Mouse (Mus musculus) kidney, adult 11 months (tissue): ENCODE results near the gene Btbd11.

Experiments
- DNase-seq: peaks from one replicate; pipeline ENCODE4 v3.0.0; 2022

Btbd11 gene

DNA sequence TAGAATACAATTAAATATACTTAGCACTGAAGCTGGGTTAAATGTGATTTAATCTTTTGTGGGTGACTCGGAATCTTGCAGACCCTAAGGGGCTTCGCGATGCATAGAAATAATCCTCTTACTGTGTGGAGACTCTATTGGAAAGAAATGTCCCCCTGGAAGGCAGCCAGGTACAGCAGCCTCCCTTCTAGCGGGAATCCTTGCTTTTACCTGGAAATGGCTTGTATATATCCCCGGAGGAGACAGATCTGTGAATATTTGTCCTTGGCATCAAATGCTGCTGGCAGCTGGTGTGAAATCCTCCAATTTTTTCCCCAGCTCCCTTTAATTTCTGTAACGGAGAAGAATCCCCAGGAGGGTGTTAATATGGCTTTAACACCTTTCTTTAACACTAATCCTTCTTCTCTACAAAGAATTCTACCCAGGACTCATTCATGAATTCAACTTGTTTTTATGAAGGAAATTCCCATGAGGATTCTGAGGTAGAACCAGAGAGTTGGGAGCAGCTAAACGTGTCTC, 146.6 kb downstream of the Btbd11 start:
- DNase-seq, result no peak

DNA sequence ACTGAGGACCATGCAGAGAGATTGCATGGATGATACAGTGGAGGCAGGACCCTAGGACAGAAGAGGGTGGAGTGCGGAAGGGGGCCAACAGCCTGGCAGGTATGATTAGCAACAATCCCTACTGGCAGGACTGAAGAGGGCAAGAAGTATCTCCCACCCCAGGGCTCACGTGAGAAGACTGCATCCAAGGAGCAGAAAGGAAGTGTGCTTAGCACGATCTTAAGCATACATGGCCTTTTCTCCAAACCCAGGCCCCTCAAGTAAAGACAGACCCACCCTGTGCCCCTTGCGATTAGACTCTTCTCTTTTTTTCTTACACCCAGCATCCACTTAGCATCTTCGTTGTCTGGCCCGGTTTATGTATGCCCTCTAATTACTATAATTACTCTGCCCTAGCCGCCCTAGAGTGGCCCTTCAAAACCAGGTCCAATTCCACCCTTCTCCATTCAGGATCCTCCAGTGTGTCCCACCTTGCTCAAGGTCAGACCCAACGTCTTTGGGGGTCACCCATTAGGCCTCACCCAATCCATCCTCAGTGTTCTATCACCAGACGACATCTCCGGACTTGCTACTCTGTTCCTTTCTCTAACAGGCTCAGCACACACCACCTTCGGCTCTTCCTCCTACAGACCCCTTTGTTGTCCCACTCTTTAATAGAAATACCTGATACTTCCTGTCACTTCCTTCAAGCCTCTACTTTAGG, 151.6 kb downstream of the Btbd11 start:
- no peak for DNase-seq

DNA sequence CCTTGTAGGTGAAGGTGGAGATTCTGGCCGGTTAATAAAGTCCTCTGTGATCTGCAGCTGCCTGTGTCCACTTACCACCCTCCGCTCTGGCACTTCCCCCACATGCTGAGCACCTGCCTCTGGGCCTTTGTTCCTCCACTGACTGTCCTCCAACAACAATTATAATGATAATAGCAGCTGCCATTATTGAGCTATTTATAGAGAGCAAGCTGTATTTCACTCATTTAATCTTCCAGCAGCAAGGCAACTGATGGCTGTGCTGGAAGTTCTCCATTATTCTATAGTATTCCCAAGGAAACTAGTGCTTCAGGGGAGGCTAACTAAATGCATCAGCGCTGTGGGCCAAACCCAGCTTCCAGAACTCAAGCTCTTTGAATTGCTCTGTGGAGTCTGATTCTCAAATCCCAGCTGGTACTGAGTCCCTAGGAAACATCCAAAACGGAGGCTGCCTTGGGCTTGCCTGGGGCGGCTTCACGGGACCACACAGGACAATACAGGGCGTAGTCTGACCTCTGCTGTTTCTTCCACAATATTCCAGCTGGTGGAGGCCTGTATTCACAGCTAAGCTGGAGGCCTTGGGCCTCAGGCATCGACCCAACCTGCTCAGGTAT, 153.0 kb downstream of the Btbd11 start:
- DNase-seq, result no peak

DNA sequence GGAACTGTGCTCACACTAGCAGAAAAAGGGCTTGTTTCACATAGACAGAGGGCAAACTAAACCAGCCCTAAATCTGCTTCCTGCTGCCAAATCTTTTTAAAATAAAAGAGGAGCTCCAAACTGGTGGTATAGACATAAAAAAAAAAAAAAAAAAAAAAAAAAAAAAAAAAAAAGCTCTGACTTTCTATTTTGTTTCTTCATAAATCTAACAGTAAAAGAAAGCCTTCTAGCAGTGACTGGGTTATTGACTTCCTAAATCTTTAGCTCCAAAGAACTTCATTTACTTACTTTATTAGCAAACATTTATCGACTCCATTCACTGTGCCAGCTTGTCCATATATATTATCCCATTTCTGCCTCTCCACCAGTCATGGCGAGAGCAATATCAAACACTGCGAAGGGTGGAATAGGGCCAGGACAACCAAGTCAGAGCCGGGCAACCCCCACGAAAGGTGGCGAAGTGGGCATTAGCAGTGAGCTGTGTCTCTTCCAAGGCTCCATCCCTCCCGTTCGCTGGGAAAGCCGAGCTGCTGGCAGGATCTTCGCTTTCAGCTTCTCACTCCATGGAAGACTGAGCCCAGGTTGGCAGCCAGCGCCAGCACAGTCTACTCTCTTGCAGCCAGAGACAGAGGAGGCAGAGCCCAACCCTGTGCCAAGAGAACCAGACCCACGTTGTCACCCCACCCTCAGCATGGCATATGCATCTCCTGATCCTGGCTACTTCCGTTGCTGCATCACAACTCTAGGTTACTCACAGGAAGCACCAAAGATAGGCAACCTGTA, 153.9 kb downstream of the Btbd11 start:
- DNase-seq, result no peak

DNA sequence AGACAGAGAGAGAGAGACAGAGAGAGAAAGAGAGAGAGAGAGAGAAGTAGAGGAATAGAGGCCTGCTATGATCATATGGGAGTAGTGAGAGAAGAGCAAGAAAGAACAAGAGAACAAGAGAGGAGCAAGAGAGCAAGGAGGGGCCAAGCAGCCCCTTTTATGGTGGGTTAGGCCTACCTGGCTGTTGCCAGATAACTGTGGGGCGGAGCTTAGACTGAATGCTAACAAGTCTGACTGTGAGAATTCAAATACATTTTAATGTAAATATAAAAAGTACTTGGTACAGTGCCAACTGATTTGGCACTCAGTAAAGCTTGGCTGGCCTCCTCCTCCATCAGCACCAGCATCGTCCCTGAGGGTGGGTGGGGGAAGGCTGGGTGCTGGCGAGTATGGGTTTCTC, 154.9 kb downstream of the Btbd11 start:
- DNase-seq, result no peak

DNA sequence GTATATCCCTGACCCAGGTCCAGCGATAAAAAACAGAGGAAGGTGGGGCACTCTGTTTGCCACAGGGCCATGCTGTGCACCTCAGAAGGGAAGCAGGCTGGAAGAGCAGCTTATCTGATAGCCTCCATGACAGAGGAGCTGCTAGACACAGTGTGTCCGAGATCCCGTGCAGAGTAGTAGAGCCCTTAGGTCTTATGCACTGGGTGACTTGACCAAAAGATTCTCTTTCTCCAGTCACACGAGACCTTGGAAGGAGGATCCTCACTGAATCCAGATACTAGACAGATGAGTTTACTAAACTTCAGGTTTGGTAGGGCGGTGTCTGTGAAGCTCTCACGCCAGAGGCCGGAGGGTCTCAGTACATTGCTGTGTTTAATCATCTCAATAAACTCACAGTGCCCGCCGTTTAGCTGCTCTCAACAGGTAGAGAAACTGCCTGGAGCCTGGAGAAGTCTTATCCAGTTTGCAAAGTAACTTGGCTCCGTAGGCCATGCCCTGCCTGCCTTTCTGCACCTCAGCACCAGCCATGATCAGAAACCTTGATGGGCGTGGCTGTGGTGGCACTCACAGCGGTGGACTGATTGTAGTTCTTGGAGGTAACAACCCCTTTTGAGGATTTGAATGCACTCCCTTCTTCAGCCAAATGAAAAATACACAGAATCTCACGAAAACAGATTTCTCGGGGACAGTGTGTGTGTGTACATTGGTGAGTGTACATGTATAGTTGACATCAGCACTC, 155.4 kb downstream of the Btbd11 start:
- DNase-seq, result no peak

DNA sequence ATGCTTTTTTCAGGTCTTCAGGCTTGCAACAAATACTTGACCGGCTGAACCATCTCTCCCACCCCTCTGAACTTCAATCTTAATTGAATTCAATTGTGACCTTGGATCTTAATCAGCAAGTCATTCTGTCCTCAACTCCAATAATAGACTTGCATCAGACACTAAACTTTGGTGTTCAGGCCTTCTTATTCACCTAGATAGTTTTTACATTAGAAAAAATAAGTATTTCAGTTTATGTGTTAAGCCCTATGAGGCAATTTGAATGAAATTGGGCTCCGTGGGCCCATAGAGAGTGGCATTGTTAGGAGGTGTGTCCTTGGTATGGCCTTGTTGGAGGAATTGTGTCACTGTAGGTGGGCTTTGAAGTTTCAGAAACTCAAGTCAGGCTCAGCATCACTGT, 156.7 kb downstream of the Btbd11 start:
- no peak for DNase-seq

DNA sequence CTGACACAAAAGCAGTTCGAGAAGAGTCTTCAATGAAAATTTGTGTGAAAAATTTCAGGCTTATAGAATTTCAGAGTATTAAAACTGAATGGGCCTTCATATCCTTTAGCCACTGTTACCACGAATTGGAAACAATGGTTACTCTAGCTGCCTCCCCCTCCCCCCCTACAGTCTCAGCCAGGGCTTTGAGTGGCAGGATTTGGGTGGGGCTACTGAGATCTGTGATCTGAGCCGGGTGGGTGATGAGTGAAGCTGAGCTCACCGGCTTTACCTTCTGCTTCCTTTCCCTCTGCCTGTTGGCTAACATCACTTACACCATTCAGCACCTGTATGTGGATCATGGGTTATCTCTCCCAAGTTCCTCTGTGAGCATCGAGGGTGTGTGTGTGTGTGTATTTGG, 158.4 kb downstream of the Btbd11 start:
- no peak for DNase-seq

DNA sequence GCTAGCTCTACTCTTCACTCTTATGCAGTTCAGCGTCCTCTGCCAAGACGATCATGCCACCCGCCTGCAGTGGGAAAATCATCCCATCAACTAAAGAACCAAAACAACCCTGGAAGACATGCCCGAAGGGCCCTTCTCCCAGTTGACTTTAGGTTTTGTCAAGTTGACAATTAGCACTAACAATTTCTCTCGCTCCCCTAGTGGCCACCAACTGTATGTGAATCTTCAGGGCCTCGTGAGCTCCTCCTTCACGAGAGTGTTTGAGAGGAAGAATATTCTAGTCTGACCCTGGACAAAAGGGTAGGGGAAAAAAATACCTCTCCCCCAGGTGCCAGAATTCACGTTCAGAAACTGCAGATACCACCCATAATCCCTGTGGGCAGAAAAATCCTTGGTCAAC, 168.6 kb downstream of the Btbd11 start:
- no peak for DNase-seq

DNA sequence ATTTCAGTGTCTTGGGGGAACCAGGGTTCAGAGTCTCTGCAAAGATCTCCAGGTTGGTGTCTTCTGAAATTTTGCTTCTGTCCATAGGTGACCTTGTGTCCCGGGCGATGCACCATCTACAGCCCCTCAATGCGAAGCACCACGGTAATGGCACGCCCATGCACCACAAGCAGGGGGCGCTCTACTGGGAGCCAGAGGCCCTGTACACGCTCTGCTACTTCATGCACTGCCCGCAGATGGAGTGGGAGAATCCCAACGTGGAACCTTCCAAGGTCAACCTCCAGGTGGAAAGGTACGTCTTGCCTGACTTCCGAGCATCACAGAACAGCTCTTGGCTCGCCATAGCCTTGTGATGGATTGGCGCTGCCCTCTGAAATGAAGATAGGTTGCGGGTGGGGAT, 174.8 kb downstream of the Btbd11 start:
- no peak for DNase-seq

DNA sequence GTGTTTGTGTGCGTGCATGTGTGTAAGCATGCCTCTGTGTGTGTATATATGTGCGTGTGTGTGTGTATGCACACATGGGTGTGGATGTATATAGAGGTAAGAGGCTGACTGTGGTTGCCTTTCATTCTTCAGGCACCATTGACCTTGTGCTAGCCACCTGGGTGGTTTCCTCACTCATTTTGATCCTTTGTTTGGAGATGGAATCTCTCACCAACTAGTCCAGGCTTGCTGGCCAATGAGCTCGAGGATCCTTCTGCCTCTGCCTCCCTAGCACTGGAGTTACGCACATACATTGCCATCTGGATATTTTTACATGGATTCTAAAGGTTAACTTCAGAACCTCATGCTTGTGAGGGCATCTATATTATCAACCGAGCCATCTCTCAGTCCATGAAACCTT, 184.8 kb downstream of the Btbd11 start:
- no peak for DNase-seq

DNA sequence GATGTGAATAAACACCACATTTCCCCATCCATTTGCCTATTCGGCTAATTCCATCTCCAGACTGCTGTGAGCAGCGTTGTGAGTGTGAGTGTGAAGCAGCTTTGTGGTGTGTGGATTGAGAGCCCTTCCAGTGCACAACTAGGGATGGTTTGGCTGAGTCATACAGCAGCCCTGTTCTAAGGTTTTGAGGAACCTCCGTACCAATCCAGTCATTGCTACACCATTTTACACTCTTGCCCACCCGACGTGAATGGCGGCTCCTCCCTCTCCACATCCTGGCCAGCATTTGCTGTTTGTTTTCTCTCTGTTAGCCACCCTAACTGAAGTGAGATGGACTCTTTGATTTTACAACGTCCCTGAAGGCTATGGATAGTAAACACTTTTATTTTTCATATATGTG, 186.0 kb downstream of the Btbd11 start:
- DNase-seq, result no peak

DNA sequence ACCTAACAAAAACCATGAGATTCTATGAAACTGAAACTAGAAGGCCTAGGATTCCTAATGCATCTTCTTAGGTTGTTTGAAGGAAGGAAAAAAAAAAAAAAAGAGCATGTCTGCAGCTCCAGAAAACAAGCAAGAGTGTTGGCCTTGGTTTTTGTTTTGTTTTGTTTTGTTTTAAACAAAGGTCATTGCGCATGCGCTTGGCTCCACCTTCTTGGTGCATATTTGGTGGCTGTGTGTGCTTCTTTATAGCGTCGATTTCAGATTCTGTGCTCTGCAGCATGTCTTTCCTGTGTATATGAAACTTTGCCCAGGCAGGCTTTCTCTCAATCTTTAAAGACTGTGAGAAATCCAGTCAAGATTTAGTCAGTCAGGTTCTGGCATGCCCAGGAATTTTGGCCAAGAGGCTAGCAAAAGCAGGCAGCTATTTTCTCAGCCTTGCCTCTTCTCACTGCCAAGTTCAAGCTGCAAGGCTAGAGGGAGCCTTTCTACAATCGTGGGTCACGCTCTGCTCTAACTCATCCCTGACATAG, 191.3 kb downstream of the Btbd11 start:
- no peak for DNase-seq

DNA sequence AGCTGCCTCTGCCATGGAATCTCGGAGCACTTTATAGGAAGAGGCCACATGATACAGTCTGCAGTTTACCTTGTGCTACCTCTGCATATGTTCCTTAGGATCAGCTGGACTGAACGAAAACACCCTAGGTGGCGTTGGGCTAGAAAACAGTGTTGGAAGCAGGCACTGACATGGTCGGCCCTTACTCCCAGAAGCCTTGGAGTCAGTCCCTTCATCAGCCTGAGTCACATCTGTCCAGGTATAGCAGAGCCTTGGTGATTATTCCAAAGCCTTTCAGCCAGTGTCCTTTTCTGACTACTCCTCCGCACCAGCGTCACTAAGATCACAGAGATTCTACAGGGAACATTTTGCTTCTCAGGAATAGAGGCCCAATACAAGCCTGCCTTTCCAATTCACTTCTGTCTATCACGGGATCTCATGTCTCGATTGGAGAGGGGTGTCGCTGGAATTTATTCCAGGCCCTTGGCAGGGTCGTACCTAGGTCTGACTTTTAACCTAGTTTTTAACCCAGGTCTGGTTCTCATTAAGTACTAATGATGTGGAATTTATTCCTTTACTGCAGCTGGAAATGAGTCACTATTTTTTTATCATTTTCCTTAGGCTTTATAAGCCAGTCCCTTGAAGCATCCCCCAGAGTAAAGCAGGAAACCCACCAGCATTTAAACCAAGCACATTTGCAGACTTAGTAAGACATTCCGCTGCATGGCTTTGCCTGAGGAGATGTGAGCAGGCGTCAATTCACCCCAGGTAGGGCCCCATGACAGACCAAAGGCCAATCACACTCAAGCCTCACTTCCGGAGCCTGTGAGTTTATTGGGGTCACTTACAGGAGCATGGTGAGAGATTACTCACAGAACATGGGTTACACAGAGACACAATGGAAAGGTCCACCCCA, 192.2 kb downstream of the Btbd11 start:
- no peak for DNase-seq

DNA sequence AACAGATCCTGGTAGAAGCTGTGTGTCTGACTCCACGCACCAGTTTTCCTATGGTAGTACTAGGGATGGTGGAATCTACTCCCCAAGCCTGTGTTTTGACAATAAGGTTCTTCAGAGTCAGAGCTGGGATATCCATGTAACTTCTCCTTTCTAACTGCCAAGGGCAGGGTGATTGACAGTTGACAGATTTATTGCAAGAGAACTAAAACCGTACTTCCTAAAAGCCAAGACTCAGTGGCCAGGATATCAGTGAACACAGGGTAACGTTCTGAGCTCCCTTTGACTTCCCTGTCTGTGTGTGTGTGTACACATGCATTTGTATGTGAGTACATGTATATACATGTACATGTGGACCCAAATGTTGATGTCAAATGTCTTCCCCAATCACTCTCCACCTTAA, 201.1 kb downstream of the Btbd11 start:
- DNase-seq, result no peak

DNA sequence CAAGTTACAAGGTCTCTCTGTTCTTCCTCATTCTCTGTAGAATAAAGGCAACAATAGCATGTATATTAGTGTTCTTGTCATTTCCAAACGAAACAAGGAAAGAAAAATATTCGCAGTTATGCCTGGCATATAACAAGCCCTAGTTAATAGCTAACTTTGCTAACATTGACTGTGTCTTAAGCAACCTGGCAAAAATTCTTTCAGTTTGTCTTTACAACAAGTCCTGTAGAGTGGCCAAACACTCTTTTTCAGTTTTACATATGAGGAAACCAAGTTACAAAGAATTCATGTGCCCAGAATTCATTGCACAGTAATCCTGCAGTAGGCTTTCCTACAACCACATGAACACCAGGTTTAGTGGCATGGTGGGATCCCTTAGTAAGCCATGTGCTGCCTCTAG, 203.4 kb downstream of the Btbd11 start:
- no peak for DNase-seq

DNA sequence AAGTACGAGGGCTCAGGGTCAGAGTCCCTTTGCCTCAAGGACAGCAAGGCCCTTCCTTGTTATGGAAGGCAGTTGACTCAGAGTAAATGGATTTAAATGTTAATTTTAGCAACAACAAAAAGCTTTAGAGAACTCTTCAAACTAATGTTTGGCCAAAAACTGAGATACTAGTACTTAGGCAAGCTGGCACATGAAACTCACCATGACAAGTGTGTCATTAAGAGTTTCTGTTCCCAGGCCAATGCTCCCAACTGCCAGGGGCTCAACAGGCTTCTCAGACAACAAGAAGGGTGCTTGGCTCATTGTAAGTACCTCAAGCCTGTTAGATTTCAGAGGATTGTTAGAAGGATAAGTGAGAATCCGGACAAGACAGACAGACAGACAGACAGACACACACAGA, 204.7 kb downstream of the Btbd11 start:
- DNase-seq, result no peak

DNA sequence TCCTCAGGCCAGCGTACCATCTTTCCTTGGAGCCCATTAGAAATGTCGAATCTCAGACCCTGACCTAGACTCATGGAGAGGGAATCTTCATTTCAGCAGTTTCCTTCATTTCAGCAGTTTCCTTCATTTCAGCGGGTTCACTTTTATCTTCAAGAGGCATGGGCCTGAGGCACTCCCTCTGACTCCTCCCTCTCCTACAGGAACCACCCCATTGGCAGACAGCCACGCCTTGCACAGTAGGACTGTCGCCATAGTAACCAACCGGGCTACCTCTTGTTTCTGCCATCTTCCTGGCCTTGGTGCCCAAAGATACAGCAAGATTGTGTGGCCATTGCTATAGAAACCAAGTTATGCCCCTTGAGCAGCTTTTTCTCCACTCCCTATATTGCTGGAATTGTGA, 205.4 kb downstream of the Btbd11 start:
- DNase-seq, result no peak

DNA sequence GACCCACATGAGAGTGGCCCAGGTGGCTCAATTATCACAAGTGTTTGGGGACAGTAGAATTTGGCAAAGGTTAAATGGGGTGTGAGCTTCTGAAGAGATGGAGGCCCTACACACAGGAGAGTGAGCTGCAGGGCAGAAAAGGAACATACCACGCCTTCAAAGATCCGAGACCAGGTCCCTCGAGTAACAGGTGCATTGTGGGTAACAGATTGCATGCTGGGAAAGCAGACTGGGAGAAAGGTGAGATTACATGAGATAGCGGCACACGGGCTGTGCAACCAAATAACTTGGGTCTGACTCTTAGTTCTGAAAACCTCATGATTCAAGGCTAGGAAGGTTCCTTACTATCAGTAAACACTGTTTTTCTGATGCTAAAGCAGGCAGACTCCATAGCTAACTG, 209.7 kb downstream of the Btbd11 start:
- no peak for DNase-seq

DNA sequence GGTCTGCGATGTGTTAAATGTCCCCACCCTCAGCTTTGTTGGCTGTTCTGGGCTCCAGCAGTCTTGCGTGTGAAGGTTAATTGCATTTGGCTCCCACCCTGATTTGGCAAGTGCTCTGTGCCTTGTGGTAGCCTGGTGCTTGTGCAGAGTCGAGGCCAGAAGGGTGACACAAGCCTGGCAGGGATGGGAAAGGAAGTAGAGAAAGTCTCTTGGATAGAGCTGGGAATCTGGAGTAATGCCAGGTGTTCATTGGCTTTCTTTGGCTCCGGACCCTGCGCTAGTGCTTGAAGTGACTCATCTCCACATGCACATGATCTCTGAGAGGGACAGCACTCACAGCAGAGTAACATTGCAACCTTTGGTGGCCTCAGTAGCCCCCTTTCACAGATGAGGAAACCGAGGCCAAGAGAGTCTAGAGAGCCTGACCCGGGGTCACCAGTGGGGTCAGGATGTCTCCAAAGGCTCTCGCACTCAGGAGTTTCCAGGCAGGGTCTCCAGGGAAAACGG, 211.5 kb downstream of the Btbd11 start:
- no peak for DNase-seq

DNA sequence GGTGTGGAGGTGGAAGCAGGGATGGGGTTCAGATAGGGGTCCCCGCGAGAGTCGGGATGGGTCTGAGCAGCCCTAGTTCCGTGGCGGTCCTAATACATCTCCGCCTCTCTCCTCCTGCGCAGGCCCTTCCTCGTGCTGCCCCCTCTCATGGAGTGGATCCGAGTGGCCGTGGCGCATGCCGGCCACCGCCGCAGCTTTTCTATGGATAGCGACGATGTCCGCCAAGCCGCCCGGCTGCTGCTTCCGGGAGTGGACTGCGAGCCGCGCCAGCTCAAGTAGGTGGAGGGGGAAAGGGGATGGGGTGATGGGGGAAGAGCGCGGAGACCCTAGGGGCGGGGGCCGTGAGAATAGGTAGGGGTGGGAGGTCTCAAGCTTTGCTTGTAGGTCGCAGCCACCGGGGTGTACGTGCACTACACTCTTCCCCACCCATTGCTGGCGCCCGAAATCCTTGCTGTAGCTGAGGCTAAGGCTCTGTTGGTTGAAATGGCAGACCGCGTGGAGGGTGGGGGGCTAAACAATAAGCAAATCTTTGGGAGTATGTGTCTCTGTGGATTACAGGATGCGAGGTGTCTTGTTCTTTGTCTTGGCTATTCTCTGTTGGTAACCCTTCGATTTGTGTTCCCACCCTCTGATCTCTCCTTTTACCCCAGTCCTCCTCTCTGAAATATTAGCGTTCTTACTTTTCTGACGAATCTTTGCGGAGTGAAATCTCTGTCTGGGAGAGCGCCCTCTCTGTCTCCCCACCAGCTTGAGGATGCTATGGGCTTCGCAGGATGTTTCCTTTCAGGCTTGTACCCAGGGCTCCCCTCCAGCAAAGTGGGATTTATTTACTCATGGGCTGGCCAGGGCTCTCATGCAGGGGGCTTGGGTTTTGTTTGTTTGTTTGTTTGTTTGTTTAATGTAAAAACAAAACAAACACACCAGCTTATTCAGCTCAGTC, 212.3 kb downstream of the Btbd11 start:
- DNase-seq, result no peak
